Mouse (Mus musculus) urinary bladder, adult 2 months (tissue): ENCODE results near the gene Wdr27. TPM values are rescaled to one million over a fixed set of nuclear protein-coding genes. Genes with fewer than 3 reads are reported as not detected.
"Not testable (repeated sequence)": the region's sequence is repeated elsewhere in the genome, so short reads cannot be mapped to it uniquely, and the experiment has no call there.

ENCODE experiments used
- DNase-seq: peaks from one replicate; pipeline ENCODE4 v3.0.0; 2022; ENCODE audit warnings: low spot score
- polyA plus RNA-seq: library from polyadenylated mRNA; depleted of rRNA; stranded (reverse); fragments of >200 nt; gene quantifications from 2 replicates; pipeline ENCODE4 v1.2.3, GENCODE M21; 2012

The Wdr27 gene
- polyA plus RNA-seq, 1 experiment, result 5.9 TPM

DNA sequence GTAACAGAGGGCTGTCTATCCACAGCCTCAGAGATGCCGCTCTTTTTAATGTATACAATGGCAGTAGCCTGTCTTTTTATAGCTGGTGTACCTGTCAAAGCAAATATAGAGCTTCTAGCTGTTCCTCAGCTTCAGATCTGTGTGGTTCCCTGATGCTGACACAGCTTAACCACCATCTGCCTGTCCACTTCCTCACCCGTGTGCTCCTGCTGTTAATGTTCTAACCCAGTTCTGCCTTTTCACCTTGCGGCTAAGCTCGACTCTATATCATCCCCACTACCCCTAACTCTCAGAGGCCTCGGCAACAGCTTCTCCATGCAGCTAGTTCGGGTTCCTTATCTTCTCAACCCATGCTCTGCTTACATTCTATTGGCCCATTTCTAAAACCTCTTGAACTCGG lies 12.3 kb downstream of the Wdr27 start:
- no peak for DNase-seq

DNA sequence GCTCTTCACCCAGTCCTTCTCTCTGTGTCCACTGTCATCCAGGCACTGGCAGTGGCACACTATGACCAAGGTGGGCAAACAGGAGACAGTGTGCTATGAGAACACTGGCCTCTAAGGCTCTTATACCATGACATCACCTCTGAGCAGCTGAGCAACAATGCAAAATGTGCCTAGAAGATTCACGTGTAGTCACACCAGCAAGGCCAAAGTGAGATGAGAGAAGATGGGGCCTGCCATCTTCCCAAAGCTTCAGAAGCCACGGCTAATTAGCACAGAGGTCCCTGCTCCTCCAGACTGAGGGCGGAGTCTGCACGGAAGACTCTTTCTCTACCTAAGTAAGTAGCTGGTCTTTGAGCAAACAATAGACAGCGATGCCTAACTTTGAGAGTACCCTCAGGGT lies 14.3 kb downstream of the Wdr27 start:
- DNase-seq, result no peak

DNA sequence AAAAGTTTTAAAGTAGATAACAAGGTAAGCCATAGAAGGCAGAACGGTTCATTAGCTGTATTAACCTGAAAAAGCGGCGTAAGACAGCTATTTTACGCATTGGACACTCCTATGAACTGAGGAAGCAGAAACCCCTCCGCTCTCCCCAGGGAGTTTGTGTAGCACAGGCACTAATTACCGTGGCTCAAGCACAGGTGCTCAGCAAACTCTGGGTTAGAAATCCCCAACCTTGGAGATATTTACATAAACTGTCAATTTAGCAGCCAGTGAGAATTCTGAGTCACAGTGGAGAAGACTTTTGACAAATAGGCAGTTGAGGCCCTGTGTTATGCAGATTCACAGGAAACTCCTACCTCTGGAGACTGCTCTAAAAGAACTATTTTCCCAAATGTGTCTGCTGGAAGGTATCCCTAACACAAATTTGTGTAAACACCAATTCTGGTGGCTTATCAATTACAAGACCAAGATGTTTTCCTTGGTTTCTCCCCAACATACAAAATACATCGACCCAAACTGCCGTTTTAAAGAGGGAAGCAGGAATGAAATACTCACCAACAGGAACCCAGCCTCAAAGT lies 15.2 kb downstream of the Wdr27 start:
- DNase-seq, result no peak

DNA sequence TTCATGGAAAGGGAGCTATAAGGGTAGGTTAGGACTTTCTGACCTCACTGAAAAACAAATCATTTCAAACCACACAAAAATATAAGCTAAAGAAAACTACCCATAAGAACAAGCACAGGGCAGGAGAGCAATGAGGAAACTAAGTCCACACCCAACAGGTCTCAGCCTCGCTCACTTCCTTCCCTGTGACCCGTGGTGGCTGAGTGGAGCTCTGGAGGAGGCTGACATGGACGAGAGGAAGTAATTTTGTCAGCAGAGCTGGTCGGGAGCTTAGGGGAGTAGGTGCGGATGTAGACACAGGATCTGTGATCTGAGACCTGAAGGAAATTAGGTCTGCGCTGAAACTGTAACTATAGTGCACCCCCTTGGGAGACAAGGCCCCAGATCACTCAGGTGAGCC lies 21.4 kb downstream of the Wdr27 start:
- DNase-seq, result no peak

GRCm38 (mm10) chr17:14917866-14918265 lies 25.1 kb downstream of the Wdr27 start:
- no peak for DNase-seq

GRCm38 (mm10) chr17:14914401-14914800 lies 28.6 kb downstream of the Wdr27 start:
- peak; percentile 8 for DNase-seq

DNA sequence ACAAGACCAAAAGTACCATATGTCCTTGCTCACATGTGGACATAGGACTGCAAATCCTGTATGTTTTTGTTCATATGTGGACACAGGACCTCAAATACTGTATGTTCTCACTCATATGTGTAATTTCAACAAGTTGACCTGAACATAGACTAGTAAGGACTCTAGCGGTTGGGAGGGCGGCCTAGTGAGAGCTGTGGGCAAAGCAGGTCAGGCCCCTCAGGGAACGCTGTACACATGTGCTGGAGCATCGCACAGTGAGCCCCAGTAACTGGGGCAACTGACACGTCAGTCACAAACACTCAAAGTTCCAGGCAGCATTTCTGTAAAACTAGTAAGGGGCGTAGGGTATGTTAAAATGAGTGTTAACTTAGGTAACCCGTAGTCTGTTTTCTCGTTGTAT lies 30.0 kb downstream of the Wdr27 start:
- peak; percentile 6 for DNase-seq

DNA sequence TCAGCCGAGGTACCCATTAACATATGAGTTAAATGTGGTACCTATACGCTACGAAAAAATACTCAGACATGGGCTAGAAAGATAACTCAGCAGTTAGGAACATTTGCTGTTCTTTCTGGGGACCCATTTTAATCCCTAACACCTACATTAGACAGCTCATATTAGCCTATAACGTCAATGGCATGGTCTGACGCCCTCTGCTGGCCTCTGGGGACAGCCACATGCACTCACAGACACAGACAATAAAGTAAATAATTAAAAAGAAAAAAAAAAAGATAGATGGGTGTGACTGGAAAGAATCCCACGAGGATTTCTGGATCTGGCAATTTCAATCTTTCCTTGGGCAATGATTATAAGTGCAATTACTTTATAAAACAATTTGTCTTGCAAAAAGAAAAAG lies 30.5 kb downstream of the Wdr27 start:
- no peak for DNase-seq

DNA sequence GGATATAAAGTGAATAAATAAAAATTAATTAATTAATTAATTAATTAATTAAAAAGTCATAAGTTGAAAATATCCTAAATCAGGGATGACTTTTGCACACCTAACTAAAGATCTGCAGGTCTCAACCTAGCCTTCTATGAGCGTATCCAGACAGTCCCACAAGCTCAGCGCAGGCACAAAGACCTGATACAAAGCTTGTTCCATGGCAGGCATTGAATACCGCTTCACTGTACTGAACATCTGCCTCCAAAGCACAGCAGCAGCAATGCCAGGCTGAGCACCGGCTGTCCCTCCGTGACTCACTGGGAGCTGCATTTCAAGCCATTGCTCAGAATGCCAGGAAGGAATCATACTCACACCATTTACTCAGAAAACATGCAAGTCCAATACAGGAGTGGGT lies 32.2 kb downstream of the Wdr27 start:
- peak; percentile 6 for DNase-seq

- peak; percentile 11 for DNase-seq
Measured at GRCm38 (mm10) chr17:14909331-14909730, 33.6 kb downstream of the Wdr27 start.

DNA sequence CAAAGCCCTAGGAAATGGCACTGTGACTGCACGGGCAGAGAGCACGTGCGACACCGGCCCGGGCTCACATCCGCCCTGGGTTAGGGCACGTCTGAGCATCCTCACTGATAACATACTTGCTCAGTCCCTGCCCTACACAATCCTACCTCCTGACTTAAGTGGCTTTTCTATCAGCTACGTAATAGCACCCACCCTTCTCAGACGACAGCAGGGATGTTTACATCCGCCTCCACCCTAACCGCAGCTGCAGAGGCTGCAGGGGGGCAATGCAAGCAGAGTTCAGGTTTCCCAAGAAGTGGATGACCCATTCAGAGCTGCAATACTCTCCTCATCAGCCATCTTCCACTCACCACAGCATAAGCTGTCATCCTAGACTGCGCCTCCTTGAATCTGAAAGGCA lies 35.8 kb downstream of the Wdr27 start:
- peak; percentile 13 for DNase-seq

- DNase-seq, result peak; percentile 17
Measured at GRCm38 (mm10) chr17:14906611-14907010, 36.3 kb downstream of the Wdr27 start.

- DNase-seq, result no peak
Measured at GRCm38 (mm10) chr17:14904637-14905265, 38.2 kb downstream of the Wdr27 start.

- no peak for DNase-seq
Measured at GRCm38 (mm10) chr17:14904206-14904605, 38.8 kb downstream of the Wdr27 start.

GRCm38 (mm10) chr17:14903212-14903611 lies 39.7 kb downstream of the Wdr27 start:
- DNase-seq, result no peak

DNA sequence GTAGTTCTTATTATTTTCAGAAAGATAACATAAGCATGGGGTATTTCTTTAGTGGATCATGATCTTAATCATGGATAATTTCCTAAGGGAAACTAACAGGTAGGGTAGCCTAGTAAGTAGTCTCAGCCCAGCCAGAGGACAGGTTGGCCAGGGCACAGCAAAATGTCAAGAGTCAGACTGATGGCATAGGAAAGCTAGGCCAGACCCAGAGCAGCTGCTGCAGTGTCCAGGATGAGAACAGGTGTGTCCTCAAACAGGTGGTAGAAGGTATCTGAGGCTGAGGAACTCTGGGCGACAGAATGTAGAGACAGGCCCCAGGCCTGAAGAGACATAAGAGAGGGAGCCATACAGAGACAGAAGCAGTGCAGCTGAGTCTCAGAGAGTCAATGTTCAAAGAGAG lies 44.0 kb downstream of the Wdr27 start:
- no peak for DNase-seq

DNA sequence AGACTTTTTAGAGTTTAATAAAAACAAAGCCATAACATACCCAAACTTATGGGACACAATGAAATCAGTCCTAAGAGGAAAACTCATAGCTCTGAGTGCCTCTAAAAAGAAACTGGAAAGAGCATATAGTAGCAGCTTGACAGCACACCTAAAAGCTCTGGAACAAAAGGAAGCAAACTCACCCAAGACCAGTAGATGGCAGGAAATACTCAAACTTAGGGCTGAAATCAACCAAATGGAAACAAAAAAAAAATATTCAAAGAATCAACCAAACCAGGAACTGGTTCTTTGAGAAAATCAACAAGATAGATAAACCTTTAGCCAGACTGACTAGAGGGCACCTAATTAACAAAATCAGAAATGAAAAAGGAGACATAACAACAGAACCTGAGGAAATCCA lies 47.9 kb downstream of the Wdr27 start:
- not testable (repeated sequence) for DNase-seq

DNA sequence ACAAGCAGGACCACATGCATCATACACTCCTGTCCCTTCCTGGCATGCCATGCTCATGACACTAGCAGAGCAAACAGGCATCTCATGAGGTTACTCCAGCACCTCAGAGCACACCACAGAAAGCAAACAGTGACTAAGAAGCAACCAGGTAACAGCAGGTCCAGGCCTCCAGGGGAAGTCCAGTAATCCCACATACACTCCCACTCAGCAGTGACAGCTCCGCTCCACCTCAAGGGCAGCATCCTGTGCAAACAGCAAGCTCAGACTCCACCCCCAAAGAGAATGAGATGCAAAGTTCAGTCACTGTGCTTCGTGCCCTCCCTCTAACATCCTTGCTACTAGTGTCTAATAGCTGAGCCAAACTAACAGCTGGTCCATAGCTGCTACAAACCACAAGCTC lies 56.0 kb downstream of the Wdr27 start:
- DNase-seq, result no peak

GRCm38 (mm10) chr17:14874656-14875204 lies 68.2 kb downstream of the Wdr27 start:
- no peak for DNase-seq

- DNase-seq, result no peak
Measured at GRCm38 (mm10) chr17:14860220-14860619, 82.7 kb downstream of the Wdr27 start.

GRCm38 (mm10) chr17:14847709-14848108 lies 95.2 kb downstream of the Wdr27 start:
- DNase-seq, result no peak

GRCm38 (mm10) chr17:14846880-14847279 lies 96.1 kb downstream of the Wdr27 start:
- DNase-seq, result no peak

- DNase-seq, result no peak
Measured at GRCm38 (mm10) chr17:14826715-14827295, 116.2 kb downstream of the Wdr27 start.
